Mouse (Mus musculus): ENCODE results near the gene Atg4d. TPM values are rescaled to one million over a fixed set of nuclear protein-coding genes. Genes with fewer than 3 reads are reported as not detected.

Gene Atg4d
- polyA plus RNA-seq, 1 experiment from 2014 or later, result 55.7 TPM

DNA sequence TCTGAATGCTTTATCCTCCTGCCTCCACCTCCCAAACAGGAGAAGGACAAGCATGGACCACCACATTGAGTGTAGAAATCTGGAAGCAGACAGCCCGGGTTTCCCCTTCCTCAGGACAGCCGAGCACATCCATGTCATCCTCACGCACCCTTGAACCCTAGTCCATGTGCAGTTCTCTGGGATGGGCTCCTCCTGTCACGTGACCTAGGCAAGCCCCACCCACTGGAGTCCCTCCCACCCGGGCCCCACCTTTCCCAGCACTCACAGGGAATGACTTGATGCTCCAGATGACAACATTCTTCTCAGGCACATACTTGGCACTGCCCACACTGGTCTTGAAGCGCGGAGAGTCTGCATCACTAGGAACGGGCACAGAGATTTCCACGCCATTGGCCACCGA is 33.9 kb downstream of the Atg4d start:
- Histone ChIP-seq H3K27ac (no peak overlapping the region), H3K4me1 (no peaks in the 10 kb centered on the region), H3K27me3 (replicated peaks) (no peaks in the 10 kb centered on the region), H3K9ac (no peak overlapping the region), H3K4me2 (no peak overlapping the region), H3K4me3 (no peak overlapping the region), H3K9me3 (no peaks in the 10 kb centered on the region), H3K36me3 (replicated peaks) (no peaks in the 10 kb centered on the region)
- ATAC-seq (replicated peaks), result no peak
- WGBS, result 84% methylated on average over 10 of the region's 10 CpGs

DNA sequence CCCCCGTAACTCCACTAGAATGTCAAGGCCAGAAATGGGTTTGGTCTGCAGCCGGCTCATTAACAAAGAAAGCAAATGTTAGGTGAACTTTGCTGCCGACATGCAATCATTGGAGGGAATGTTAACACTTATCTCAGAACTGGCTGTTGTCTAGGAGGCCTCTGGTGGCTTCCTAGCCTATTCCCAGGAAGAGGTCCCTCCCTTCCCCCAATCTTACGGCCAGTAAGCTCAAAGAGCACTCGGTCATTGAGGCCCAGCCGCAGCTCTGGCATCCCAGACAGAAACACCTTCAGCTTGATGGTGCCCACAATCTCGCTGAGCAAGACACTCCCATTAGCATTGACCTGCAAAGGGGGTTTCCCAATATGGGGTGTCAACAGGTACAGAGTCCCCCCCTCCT is 40.0 kb downstream of the Atg4d start:
- Histone ChIP-seq H3K36me3 (replicated peaks) (no peaks in the 10 kb centered on the region), H3K4me3 (no peak overlapping the region), H3K27me3 (replicated peaks) (no peaks in the 10 kb centered on the region), H3K4me2 (no peak overlapping the region), H3K4me1 (no peaks in the 10 kb centered on the region), H3K27ac (no peak overlapping the region), H3K9me3 (no peaks in the 10 kb centered on the region), H3K9ac (no peak overlapping the region)
- WGBS, result 84% methylated on average over 7 of the region's 7 CpGs
- no peak for ATAC-seq (replicated peaks)

DNA sequence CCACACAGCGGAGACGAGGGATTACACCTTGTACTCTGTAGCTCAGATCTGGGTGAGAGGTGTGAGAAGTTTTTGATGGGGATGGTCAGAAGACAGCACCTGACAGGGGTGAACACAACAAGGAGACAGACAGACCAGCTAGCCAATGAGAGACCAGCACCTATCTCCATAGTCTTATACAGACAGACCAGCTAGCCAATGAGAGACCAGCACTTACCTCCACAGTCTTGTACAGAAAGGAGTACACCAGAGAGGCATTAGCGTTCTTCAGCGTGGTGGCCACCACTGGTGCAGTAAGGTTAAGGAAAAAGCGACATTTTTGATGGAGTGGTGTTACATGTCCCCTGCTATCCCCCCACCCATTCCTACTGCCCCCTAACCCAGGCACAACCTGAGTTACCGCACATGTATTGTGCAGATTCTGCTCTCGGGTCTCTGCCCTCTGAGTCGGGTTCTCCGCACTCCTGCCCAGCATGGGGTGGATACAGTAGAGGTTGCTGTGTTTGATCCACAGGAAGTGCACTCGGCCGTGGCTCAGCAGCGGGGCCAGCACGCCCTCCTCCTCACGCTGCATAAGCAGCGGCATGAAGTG is 44.2 kb downstream of the Atg4d start:
- no peak overlapping the region for H3K4me2 ChIP-seq
- no peak overlapping the region for H3K27ac ChIP-seq
- no peak for ATAC-seq (replicated peaks)
- H3K27me3 ChIP-seq (replicated peaks), result peaks cover 8% of the 10 kb centered on the region
- no peak overlapping the region for H3K4me3 ChIP-seq
- H3K9ac ChIP-seq, result no peak overlapping the region
- 68% methylated on average over 15 of the region's 15 CpGs for whole genome bisulfite sequencing
- H3K4me1 ChIP-seq, result no peaks in the 10 kb centered on the region
- H3K9me3 ChIP-seq, result no peaks in the 10 kb centered on the region
- H3K36me3 ChIP-seq (replicated peaks), result no peaks in the 10 kb centered on the region

DNA sequence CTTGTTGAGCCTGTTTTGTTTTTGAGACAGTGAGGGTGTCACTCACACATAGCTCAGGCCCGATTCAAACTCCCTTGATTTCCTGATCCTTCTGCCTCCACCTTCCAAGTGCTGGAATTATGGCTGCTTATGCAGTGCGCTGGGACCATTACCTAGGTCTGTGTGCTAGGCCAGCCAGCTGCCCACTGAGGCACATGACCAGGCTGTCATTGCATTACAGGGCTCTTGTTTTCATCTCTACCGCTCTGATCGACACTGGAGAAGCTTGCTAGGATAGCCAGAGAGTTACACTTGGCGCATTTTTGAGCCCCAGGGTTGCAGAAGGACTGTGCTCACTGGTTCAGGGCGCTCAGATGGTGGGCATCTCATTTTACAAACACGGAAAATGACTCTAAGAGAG is 46.6 kb downstream of the Atg4d start:
- WGBS, result 25% methylated on average over 7 of the region's 7 CpGs
- Histone ChIP-seq H3K27me3 (replicated peaks) (peaks cover 8% of the 10 kb centered on the region), H3K4me2 (peak overlapping the region; percentile 36; the same call in 1 of the 2 replicates), H3K36me3 (replicated peaks) (no peaks in the 10 kb centered on the region), H3K4me1 (no peaks in the 10 kb centered on the region), H3K9me3 (no peaks in the 10 kb centered on the region), H3K27ac (no peak overlapping the region), H3K4me3 (peak overlapping the region; percentile 24), H3K9ac (no peak overlapping the region)
- ATAC-seq (replicated peaks), result no peak

DNA sequence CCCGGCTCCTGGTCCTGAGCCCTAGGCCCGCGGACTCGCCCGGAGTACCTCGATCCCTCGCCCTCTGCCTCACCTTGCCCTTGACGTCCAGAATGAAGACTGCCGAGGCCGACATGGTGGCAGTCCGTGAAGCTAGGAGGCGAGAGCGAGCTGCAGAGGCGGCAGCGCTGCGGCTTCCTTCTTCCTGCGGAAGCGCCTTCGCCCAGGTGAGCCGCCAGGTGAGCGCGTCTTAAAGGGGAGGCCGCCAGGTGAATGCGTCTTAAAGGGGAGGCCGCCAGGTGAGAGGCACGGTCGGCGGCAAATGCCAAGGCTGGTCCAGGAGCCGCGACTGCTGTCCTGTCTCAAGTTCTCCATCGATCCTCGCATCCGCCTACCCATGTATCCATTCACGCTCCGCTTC is 47.0 kb downstream of the Atg4d start, which contains the start of gene Ap1m2:
Ap1m2 (minus strand) TSS at position 204 of the 400 bp plus-strand sequence.
- Histone ChIP-seq H3K36me3 (replicated peaks) (no peaks in the 10 kb centered on the region), H3K4me3 (peak within 1 kb of the TSS; percentile 24), H3K4me1 (no peaks in the 10 kb centered on the region), H3K9ac (0 out of 2 replicates have a peak within 1 kb of the TSS, but pooled peaks have one; percentile 9), H3K27ac (no peak within 1 kb of the TSS), H3K4me2 (peak within 1 kb of the TSS; percentile 36), H3K9me3 (no peaks in the 10 kb centered on the region), H3K27me3 (replicated peaks) (peaks cover 8% of the 10 kb centered on the region)
- 17% methylated on average over 35 of the region's 35 CpGs for WGBS
- no peak for ATAC-seq (replicated peaks)

DNA sequence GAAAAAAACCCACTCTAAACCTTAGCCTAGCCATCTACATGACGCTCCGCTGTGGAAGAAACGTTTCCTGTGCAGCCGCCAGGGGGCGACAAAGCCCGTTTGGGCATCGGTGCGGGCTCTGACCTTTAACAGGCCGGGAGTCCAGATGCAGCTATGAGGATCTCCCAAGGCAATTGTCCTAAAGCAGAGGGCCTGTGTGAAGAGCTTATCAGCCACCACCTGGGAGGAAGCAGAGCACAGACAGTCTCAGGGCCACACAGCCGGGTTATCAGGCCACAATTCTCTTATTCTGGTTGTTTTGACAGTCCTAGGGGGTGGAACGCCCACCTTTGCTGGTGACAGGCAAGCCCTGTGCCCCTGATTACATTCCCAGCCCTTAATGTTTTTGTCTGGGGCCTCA is 48.3 kb downstream of the Atg4d start:
- H3K4me3 ChIP-seq, result no peak overlapping the region
- peak; percentile 61 for ATAC-seq (replicated peaks)
- H3K36me3 ChIP-seq (replicated peaks), result no peaks in the 10 kb centered on the region
- no peaks in the 10 kb centered on the region for H3K9me3 ChIP-seq
- WGBS, result 8% methylated on average over 11 of the region's 11 CpGs
- no peak overlapping the region for H3K4me2 ChIP-seq
- H3K4me1 ChIP-seq, result no peaks in the 10 kb centered on the region
- no peak overlapping the region for H3K9ac ChIP-seq
- H3K27ac ChIP-seq, result no peak overlapping the region
- peaks cover 8% of the 10 kb centered on the region for H3K27me3 ChIP-seq (replicated peaks)

DNA sequence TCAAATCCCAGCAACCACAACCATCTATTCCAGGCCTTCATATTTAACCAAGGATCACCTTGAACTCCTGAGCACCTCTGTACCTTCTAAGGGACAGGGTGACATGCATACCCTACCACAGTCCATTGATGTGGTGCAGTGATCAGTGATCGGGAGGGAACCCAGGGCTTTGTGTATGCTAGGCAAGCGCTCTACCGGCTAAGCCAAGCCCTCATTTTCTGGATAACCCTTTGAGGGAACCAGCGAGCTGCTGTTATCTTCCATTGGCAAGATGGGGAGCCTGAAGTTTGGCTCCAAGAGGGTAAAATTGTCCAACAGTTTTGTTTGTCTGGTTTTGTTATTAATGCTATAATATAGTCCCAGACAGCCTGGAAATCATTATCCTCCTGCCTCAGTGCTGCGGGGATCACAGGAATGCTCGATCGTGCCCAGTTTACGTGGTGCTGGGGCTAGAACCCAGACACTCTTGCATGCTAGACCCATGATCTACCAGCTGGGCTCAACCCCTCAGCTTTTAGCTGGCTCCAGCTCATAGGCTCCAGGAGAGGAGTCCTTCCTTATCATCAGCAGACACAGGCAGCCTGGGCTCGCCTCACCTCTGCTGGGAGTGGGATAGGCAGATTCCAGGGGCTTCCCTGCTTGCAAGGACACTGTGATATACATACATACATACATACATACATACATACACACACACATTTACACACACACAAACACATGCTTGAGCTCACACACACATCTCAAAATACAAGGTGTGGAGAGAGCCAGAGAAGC is 49.5 kb downstream of the Atg4d start:
- H3K9ac ChIP-seq, result no peak overlapping the region
- WGBS, result 91% methylated on average over 9 of the region's 9 CpGs
- no peaks in the 10 kb centered on the region for H3K4me1 ChIP-seq

DNA sequence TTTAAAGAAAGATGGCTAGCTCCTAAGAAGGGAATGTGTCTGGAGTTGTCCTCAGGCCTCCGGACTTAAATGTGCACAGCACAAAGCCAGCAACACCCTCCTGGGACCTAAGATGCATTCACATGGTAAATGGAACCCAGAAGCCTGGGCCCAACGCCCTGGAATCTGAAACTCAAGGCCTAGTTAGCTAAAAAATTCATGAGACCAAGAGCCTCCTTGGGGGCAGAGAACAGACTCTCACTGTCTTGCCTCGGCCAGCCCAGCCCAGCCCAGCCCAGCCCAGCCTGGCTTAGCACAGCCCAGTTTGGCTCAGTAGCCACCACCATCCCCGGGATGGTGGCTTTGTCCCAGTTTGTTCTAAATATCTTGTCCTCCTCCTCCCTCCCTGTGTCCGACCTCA is 50.3 kb downstream of the Atg4d start:
- Histone ChIP-seq H3K9me3 (no peaks in the 10 kb centered on the region), H3K27ac (no peak overlapping the region), H3K9ac (no peak overlapping the region), H3K4me2 (no peak overlapping the region), H3K27me3 (replicated peaks) (peaks cover 8% of the 10 kb centered on the region), H3K36me3 (replicated peaks) (no peaks in the 10 kb centered on the region), H3K4me1 (peaks cover 5% of the 10 kb centered on the region), H3K4me3 (no peak overlapping the region)
- ATAC-seq (replicated peaks), result no peak
- 45% methylated on average over 5 of the region's 5 CpGs for WGBS

More for the DNA sequence above, 49.5 kb downstream of the Atg4d start:
- no peak overlapping the region for H3K27ac ChIP-seq
- H3K4me3 ChIP-seq, result no peak overlapping the region
- no peak for ATAC-seq (replicated peaks)
- no peak overlapping the region for H3K4me2 ChIP-seq
- H3K36me3 ChIP-seq (replicated peaks), result no peaks in the 10 kb centered on the region
- no peaks in the 10 kb centered on the region for H3K9me3 ChIP-seq
- peaks cover 8% of the 10 kb centered on the region for H3K27me3 ChIP-seq (replicated peaks)

DNA sequence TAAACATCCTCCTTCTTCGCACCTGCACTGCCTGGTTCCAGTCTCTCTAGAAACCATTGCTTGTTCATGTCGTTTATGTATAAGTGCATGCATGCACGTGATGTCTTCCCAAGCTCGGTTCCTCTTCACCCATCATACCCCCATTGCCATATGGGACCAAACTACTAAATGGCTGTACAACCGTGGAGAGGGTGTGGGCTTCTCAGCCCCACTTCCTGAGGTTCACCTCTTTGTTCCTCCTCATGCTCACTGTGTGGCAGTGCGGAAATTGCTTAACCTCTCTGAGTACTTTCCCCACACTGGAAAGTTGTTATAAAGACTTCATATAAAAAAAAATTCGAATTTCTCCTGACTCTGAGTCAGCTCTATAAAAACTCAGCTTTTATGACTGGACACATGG is 51.6 kb downstream of the Atg4d start:
- ATAC-seq (replicated peaks), result no peak
- Histone ChIP-seq H3K4me2 (no peak overlapping the region), H3K27ac (no peak overlapping the region), H3K4me3 (no peak overlapping the region), H3K4me1 (peaks cover 13% of the 10 kb centered on the region), H3K9ac (no peak overlapping the region), H3K27me3 (replicated peaks) (peaks cover 6% of the 10 kb centered on the region; the same call in 1 of the 2 replicates), H3K9me3 (no peaks in the 10 kb centered on the region), H3K36me3 (replicated peaks) (no peaks in the 10 kb centered on the region)
- WGBS, result 80% methylated on average over 7 of the region's 7 CpGs

DNA sequence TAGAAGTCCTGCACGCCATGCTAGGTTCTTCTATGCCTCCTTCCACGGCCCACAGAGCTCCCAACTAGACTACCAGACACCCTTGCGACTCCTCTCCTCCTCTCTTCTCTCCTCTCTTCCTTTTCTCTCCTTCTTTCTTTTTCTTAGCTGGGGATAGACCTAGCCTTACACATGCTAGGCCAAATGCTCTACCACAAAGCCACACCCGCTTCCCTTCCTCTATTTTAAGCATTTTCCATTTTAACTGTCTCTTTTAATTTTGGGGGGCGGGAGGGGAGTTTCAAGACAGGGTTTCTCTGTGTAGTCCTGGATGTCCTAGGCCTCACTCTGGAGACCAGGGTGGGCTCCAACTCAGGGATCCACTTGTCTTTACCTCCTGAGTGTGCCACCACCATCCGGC is 53.7 kb downstream of the Atg4d start:
- Histone ChIP-seq H3K4me2 (no peak overlapping the region), H3K9me3 (no peaks in the 10 kb centered on the region), H3K36me3 (replicated peaks) (no peaks in the 10 kb centered on the region), H3K27ac (no peak overlapping the region), H3K27me3 (replicated peaks) (no peaks in the 10 kb centered on the region), H3K4me3 (no peak overlapping the region), H3K4me1 (peaks cover 19% of the 10 kb centered on the region), H3K9ac (no peak overlapping the region)
- no peak for ATAC-seq (replicated peaks)
- 93% methylated on average over 6 of the region's 6 CpGs for WGBS

DNA sequence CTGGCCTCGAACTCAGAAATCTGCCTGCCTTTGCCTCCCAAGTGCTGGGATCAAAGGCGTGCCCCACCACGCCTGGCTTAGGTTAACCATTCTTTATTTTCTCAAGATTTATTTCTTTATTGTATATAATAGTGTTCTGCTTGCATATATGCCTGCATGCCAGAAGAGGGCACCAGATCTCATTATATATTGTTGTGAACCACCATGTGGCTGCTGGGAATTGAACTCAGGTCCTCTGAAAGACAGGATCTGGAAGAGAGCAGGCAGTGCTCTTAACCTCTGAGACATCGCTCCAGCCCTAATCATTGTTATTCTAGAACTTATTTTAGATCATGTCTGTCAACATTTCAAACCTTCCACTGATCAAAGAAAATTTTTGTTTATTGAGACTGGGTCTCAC is 54.4 kb downstream of the Atg4d start:
- no peak overlapping the region for H3K27ac ChIP-seq
- H3K9me3 ChIP-seq, result no peaks in the 10 kb centered on the region
- no peak overlapping the region for H3K4me3 ChIP-seq
- H3K9ac ChIP-seq, result no peak overlapping the region
- no peak overlapping the region for H3K4me2 ChIP-seq
- H3K4me1 ChIP-seq, result peaks cover 19% of the 10 kb centered on the region
- 95% methylated on average over 4 of the region's 4 CpGs for WGBS
- H3K36me3 ChIP-seq (replicated peaks), result no peaks in the 10 kb centered on the region
- no peak for ATAC-seq (replicated peaks)
- H3K27me3 ChIP-seq (replicated peaks), result no peaks in the 10 kb centered on the region

DNA sequence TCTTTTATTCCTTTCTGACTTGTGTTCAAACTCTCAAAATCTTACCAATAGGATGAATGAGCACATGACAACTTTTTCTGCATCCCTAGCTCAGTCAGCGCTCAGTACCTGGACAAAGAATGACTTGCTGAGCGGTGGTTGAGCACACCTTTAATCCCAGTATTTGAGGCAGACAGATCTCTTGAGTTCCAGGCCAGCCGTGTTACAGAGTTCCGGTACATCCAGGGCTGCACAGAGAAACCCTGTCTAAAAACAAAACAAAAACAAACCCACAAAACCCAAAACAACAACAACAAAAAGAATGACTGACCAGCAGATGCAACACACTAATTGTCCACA is 55.2 kb downstream of the Atg4d start:
- WGBS, result 23% methylated on average over 4 of the region's 4 CpGs
- H3K4me2 ChIP-seq, result peak overlapping the region; percentile 91
- H3K36me3 ChIP-seq (replicated peaks), result no peaks in the 10 kb centered on the region
- H3K9ac ChIP-seq, result peak overlapping the region; percentile 73
- H3K4me3 ChIP-seq, result peak overlapping the region; percentile 81
- H3K27me3 ChIP-seq (replicated peaks), result no peaks in the 10 kb centered on the region
- H3K9me3 ChIP-seq, result no peaks in the 10 kb centered on the region
- peaks cover 19% of the 10 kb centered on the region for H3K4me1 ChIP-seq
- peak; percentile 65 for ATAC-seq (replicated peaks)
- 0 out of 2 replicates have a peak overlapping the region, but pooled peaks have one; percentile 70 for H3K27ac ChIP-seq

Measured in midbrain, embryonic 15.5 days (tissue).